Mouse (Mus musculus) ES-E14 (cell line): ENCODE data around the gene Mindy2. TPM values are rescaled to one million over a fixed set of nuclear protein-coding genes. Genes with fewer than 3 reads are reported as not detected.
"Not testable (repeated sequence)": the region's sequence is repeated elsewhere in the genome, so short reads cannot be mapped to it uniquely, and the experiment has no call there.

ENCODE experiments used
- DNase-seq: peaks from one replicate; pipeline ENCODE4 v3.0.0-alpha.2; 2013; ENCODE audit warnings: low read depth, low spot score
- H3K27ac ChIP-seq: 2 replicates; pipeline ENCODE4 v1.5.1; 2012; ENCODE audit warnings: low read depth, mild to moderate bottlenecking, low read length, moderate library complexity, mixed read lengths; ENCODE audit not compliant: poor library complexity, insufficient read depth, severe bottlenecking
- H3K36me3 ChIP-seq: 2 replicates; pipeline ENCODE4 v1.6.1; 2012; ENCODE audit warnings: mild to moderate bottlenecking, low read length, moderate library complexity, mixed read lengths; ENCODE audit not compliant: control insufficient read depth, poor library complexity, insufficient read depth, severe bottlenecking
- H3K4me1 ChIP-seq, 2 experiments: fragments of 150-350 bp in 1 of 2; sonication (generic) in 1 of 2; 2 replicates each; pipeline ENCODE4 v1.6.1; 2012; ENCODE audit warnings: low read length in 2 of 2, mild to moderate bottlenecking in 1 of 2, mixed read lengths in 1 of 2; ENCODE audit not compliant: control insufficient read depth in 2 of 2, insufficient read depth in 2 of 2, poor library complexity in 1 of 2
- H3K4me3 ChIP-seq, 2 experiments: fragments of 150-350 bp in 1 of 2; sonication (generic) in 1 of 2; 2 replicates each; pipeline ENCODE4 v1.5.1; 2012; ENCODE audit warnings: low read length in 2 of 2, low read depth in 1 of 2, mild to moderate bottlenecking in 1 of 2, mixed read lengths in 1 of 2; ENCODE audit not compliant: insufficient read depth in 1 of 2, poor library complexity in 1 of 2, severe bottlenecking in 1 of 2
- H3K9ac ChIP-seq: 2 replicates; pipeline ENCODE4 v1.6.1; 2012; ENCODE audit warnings: low read depth, mild to moderate bottlenecking, low read length, mixed read lengths; ENCODE audit not compliant: poor library complexity, insufficient read depth, severe bottlenecking
- H3K9me3 ChIP-seq: fragments of 150-350 bp; sonication (generic); 2 replicates; pipeline ENCODE4 v1.6.1; 2012; ENCODE audit warnings: low read depth, mild to moderate bottlenecking, low read length; ENCODE audit not compliant: control insufficient read depth, insufficient read depth
- CHD2 ChIP-seq: IDR thresholded peaks from 2 replicates; pipeline ENCODE4 v1.6.1; 2014; ENCODE audit warnings: mild to moderate bottlenecking, low read depth, low read length, inconsistent platforms
- HCFC1 ChIP-seq: IDR thresholded peaks from 2 replicates; pipeline ENCODE4 v1.6.1; 2012; ENCODE audit warnings: low read length, inconsistent platforms, borderline replicate concordance; ENCODE audit not compliant: insufficient read depth
- MAFK ChIP-seq: IDR thresholded peaks from 2 replicates; pipeline ENCODE4 v1.6.1; 2014; ENCODE audit warnings: mild to moderate bottlenecking, low read depth, low read length, inconsistent platforms; ENCODE audit not compliant: insufficient read depth
- ZC3H11A ChIP-seq: IDR thresholded peaks from 2 replicates; pipeline ENCODE4 v1.6.1; 2012; ENCODE audit warnings: low read depth, mild to moderate bottlenecking, inconsistent platforms, low read length, borderline replicate concordance
- ZNF384 ChIP-seq: IDR thresholded peaks from 2 replicates; pipeline ENCODE4 v1.6.1; 2012; ENCODE audit warnings: low read depth, low read length, inconsistent platforms
- in situ Hi-C, 2 experiments: fragments of 600-800 bp; cut with MboI; formaldehyde crosslinking; loops; one replicate each; pipeline ENCODE4 v1.15.1; 2025; ENCODE audit warnings: low sequenced_read_pairs in 2 of 2, inconsistent platforms in 1 of 2; ENCODE audit not compliant: unreplicated experiment in 2 of 2
- total RNA-seq: library from RNA; depleted of rRNA; stranded (reverse); fragments of 300-350 nt; gene quantifications from 2 replicates; pipeline ENCODE4 v1.2.3, GENCODE M21; 2012; rRNA removed

Gene Mindy2
- total RNA-seq, 1 experiment = 0.98 TPM

DNA sequence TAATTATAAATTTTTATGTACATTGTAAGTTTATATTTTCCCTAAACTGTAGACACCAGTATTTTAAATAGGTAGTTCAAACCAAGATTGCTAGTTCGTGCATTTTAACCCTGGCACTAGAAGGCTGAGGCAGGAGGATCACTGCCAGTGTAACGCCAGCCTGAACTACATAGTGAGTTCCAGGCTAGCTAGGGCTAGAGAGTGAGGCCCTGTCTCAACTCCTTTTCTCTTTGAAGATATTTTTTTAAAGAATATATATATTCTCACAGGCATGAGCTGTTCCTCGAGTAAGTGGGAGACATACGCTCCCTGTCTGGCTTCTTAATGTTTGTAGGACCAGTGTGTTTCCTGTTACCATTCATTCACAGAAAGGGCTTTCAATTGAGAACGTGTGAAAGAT, 100.2 kb downstream of the Mindy2 start:
- Histone ChIP-seq H3K36me3 (no peaks in the 10 kb centered on the region; the same call in 1 of the 2 replicates), H3K27ac (no peak overlapping the region), H3K4me3 (no peak overlapping the region), H3K9ac (no peak overlapping the region), H3K9me3 (no peaks in the 10 kb centered on the region), H3K4me1 (0 out of 4 replicates have a peak, but pooled peaks cover 0 to 1% of the 10 kb centered on the region in 2 experiments)
- no peak for DNase-seq
- in situ Hi-C loops = no loop called here
- TF ChIP-seq HCFC1 (no peak), ZC3H11A (no peak), CHD2 (no peak), ZNF384 (no peak), MAFK (no peak)

DNA sequence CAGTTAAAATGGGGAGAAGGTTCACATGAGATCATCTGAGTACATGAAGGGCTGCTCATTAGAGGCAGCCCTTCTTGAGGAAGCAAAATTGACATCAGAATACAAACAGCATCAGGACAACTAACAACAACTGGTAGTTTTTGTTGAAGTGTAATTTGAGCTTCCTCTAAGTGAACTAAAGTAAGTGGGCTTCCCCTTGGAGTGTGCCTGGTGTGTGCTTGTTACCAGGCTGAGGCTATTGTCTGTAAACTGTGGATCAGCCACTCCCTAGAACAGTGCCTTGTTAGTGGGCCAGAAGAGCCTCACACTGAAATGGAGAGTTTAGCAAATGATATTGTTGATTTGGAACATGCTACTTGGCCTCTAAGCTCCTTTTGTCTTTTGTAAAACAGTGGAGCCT, 101.5 kb downstream of the Mindy2 start:
- Histone ChIP-seq H3K9ac (no peak overlapping the region), H3K9me3 (no peaks in the 10 kb centered on the region), H3K36me3 (no peaks in the 10 kb centered on the region), H3K4me3 (no peak overlapping the region), H3K27ac (no peak overlapping the region), H3K4me1 (0 out of 4 replicates have a peak, but pooled peaks cover 0 to 1% of the 10 kb centered on the region in 2 experiments)
- DNase-seq = no peak
- TF ChIP-seq CHD2 = no peak
- TF ChIP-seq HCFC1 = no peak
- TF ChIP-seq ZNF384 = no peak
- TF ChIP-seq ZC3H11A = no peak
- no peak for TF ChIP-seq MAFK
- in situ Hi-C loops = no loop called here

DNA sequence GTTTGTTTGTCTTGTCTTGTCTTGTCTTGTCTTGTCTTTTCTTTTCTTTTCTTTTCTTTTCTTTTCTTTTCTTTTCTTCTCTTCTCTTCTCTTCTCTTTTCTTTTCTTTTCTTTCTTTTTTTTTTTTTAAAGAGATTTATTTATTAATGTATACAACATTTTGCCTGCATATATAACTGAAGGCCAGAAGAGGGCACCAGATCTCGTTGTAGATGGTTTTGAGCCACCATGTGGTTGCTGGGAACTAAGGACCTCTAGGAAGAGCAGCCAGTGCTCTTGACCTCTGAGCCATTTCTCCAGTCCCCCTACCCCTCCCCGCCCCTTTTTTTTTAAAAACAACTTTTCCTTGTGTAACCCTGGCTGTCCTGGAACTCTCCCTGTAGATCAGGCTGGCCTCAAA, 104.7 kb downstream of the Mindy2 start:
- in situ Hi-C loops = not testable (repeated sequence)

GRCm38 (mm10) chr9:70551524-70551923, 105.5 kb downstream of the Mindy2 start:
- in situ Hi-C loops = no loop called here
- H3K4me1 ChIP-seq = no peaks in the 10 kb centered on the region

More for the DNA sequence above, 104.7 kb downstream of the Mindy2 start:
- H3K9ac ChIP-seq, DNase-seq, H3K9me3 ChIP-seq, H3K27ac ChIP-seq, H3K4me3 ChIP-seq, H3K36me3 ChIP-seq, H3K4me1 ChIP-seq: not testable (repeated sequence)
- peak; percentile 60; the same call in 1 of the 2 replicates for TF ChIP-seq ZNF384

More at GRCm38 (mm10) chr9:70551524-70551923, 105.5 kb downstream of the Mindy2 start:
- DNase-seq = no peak
- no peaks in the 10 kb centered on the region for H3K9me3 ChIP-seq
- no peak overlapping the region for H3K4me3 ChIP-seq
- no peak overlapping the region for H3K9ac ChIP-seq
- TF ChIP-seq CHD2 (no peak), HCFC1 (no peak), MAFK (no peak)
- no peak overlapping the region for H3K27ac ChIP-seq
- H3K36me3 ChIP-seq = no peaks in the 10 kb centered on the region

Other genes with a start within 250 kb of the Mindy2 start
- 95.0 and 122 TPM in 2 replicates for gene Ccnb2, start 235.6 kb downstream of the Mindy2 start, total RNA-seq
- 18.4 and 24.3 TPM in 2 replicates for gene Rnf111, start 153.4 kb downstream of the Mindy2 start, total RNA-seq
- 50.5 and 58.6 TPM in 2 replicates for gene Sltm, start 114.4 kb downstream of the Mindy2 start, total RNA-seq
- gene Gm10642, start 923 bp downstream of the Mindy2 start, total RNA-seq = 0.13 and 0.42 TPM in 2 replicates
- 11.7 and 18.1 TPM in 2 replicates for gene Adam10, start 21.8 kb upstream of the Mindy2 start, total RNA-seq